Mouse (Mus musculus) urinary bladder, postnatal 25 days (tissue): ENCODE results near the gene Acp2.

ENCODE experiments used
- DNase-seq: peaks from one replicate; pipeline ENCODE4 v3.0.0; 2022; ENCODE audit warnings: low spot score

Acp2 gene

DNA sequence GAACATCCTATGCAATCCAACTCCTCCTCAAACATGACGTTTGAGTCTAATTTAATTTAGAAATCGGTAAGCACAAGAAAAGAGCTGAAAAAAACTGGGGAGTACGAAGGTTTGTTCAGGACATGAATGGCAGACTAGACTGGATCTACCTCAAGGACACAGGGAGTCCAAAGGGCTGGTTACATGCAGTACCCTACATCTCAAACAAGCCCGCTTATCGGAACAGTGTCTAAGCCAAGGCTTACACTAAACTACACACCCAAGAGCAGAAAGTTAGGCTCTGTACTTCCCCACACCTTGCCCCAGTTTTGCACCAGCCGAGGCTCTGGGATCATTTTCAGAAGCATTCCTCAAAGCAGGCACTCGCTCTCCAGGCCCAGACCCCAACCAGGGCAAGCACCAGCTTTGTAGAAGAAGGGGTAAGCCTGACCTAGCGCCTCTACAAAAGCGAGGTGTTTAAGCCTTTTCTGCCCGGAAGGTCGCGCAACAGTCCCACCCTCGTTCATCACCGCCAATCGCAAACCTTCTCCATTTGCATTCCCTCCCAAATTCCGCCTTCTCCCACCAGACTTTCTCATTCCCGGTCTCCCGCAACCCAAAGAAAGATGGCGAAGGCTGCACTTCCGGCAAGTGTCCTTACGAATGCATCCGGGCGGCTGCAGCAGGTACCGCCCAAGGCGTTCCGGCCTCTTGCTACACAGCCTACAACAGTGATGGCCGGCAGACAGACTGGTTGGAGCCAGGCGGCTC lies at the start of gene Acp2, which contains the start of gene Nr1h3:
TSS of gene Acp2 (plus strand) at position 664 of the 750 bp plus-strand sequence.
TSS of gene Nr1h3 (minus strand) at position 613 of the 750 bp plus-strand sequence.
- peak; percentile 92 for DNase-seq

DNA sequence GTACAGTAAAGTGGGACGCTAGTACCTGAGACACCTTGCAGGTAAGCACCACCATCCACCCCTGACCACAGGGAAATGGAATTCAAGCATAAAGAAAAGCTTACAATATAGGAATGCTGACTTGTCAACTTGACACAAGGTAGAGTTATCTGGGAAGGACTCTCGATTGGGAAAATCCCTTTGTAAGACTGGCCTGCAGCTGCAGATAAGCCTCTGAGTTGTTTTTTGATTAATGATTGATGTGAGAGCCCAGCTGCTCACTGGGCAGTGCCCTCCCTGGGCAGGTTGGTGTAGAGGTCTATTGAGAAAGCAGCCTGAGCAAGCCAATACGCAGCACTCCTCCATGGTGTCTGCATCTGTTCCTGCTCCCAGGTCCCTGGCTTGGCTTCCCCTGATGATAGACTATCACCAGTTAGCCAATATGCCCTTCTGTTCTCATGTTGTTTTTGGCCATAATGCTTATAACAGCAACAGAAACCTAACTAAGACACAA lies 49.8 kb upstream of the Acp2 start:
- DNase-seq, result no peak

DNA sequence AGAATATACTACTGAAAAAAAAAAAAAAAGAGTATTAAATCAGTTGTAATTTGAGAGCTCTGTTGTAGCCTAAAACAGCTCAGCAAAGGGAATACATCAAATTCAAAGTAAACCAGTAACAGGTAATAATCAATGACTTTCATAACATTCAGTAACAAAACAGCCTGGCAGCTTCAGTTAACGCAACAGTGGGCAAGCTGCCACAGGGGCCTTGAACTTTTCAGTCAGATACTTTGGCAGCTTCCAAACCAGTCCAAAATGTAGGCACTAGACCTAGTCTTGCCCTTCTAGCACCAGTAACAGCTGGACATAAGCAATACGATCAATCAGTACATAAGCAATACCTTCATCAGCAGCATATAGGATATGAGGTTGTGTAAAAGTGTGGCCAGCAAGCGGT lies 48.6 kb upstream of the Acp2 start:
- DNase-seq, result no peak

DNA sequence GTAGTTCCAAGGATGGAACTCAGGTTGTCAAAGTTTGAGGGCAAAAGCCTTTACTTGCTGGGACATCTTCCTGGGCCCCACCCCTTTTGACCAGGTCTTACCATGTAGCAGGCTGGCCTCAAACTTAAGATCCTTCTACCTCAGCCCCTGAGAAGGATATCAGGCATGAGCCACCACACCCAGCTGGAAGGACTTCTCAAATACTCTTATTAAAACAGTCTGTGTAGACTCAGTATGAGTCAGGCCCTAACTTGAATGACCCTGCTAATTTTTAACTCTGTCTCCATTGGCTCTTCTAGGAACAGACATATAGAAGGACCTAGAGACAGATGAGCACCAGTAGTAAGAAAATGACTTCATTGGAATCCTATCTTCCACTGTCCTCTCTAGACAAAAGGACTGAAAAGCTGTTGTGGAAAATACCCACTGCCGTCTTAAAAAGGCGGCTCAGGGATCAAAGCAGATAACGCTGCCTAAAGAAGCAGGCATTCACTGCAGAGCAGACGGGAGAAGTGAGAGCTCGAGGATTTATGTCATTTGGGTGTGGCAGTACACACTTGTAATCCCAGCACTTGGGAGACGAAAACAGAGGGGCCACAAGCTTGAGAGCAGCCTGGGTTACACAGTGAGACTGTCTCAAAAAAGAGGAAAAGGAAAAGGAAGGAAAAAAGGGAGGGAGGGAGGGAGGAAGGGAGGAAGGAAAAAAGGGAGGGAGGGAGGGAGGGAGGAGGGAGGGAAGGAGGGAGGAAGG lies 45.5 kb upstream of the Acp2 start:
- no peak for DNase-seq

DNA sequence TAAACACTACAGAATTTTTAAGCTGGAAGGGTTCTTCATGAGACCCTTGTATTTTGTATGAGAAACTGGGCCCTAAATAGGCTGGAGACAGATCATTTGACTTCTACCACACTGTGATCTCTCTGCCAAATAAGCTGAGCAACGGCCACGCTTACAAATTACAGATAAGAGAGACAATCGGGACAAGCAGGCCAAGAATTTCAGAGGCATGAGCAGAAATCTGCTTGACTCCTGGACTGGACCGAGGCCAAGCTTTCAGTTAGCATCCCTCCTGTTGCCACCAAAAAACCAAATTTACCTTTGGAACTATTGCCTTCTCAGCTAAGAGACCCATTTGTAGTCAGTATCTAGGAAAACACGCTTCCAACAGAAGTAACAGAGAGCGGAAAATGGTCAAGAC lies 42.1 kb upstream of the Acp2 start:
- DNase-seq, result no peak

DNA sequence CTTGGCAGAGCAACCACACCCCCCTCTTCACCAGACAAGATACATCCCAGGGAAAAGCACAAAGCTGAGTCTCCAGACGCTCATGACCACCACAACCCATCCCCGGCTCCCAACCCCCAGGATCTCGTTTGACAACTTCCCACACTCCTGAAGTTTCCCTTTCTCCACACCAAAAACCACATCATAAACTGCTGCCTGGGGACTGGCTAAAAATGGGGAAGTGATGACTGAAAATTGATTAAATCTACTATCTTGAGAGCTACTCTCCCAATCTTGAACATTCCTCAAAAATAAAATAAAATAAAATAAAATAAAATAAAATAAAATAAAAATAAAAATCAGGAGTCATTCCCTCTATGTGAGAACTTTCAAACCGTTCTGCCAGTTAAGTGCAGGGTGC lies 39.7 kb upstream of the Acp2 start:
- no peak for DNase-seq

DNA sequence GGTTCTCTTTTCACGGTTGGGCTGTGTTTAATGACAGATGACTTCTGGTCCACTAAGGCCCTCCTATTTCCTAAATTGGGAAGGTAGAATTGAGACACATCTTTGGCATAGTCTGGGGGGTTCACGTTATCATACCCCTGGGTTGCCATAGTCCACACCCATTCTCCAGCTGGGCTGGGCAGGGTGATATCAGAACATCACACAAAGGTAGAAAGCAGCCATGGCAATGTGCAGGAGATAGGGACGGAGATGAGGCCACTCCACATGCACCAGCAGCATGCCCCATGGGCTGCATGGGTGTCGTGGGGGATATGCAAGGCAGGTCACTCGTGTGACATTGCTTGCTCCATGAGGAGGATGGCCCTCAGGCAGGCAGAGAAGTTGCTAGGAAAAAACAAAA lies 39.2 kb upstream of the Acp2 start:
- DNase-seq, result no peak

DNA sequence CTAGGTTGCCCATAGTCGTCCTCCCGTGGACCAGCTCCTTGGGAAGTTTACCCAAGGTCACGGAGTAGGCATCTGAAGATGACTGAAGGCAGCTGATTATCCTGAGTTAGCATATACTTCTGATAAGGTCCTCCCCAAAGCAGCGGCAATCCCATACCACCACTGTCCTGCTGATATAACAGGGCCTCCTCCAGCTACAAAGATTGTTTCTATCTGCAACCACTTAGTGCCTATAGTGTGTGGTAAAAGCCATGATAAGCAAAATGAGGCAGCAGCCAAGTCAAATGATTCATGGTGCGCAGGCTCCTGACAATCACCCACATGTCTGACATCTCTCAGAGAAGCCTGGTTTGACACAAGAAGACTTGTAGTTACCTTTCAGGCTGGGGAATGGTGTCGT lies 37.7 kb upstream of the Acp2 start:
- DNase-seq, result no peak

DNA sequence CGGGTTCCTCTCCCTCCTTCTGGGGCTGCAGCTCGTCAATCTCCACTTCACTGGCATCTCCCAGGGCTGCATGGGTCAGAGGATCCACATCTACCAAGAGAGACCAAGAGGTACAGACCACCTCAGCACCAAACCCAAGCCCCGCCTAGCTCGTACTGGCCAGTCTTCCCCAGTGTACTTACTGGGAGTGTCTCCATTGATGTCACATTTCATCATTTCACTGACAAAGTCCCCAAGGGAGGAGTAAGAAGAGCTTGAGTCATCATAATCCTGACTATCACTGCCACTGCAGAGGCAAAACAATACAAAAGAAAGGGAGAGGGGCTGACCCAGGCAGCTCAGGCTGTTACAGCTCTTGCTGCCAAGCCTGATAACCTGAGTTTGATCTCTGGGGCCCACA lies 35.1 kb upstream of the Acp2 start:
- DNase-seq, result no peak

DNA sequence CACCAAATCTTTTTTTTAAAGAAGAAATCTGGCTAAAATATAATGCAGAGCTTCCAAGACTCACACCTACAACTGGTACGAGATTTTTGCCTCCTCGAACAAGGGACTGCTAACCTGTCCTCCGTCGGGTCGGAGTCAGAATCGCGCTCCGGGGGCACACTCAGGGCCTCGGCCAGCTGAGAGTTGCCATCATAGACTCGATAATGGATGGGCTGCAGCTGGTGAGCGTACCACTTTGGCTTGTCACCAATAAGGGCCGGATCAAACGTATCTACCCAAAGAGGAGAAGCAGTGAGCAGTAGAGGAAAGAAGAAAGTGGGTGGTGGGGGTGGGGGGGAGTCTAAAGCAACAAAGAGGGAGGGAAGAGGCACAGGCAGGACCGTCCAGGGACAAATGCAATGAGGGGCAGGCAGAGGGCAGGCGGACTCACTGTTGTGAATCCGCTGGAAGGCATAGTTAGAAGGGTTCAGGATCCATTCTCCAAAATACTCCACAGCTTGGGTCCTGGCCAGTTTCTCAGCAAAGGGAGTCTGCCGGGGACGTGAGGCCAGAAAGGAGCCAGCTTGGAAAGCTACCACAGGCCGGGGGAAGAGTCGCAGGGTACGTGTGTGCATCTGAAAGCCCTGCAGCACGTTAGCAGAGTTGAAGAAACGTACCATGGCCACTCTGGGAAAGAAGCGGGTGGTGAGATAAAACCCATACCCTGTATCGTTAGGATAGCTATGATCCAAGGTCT lies 32.9 kb upstream of the Acp2 start:
- no peak for DNase-seq

DNA sequence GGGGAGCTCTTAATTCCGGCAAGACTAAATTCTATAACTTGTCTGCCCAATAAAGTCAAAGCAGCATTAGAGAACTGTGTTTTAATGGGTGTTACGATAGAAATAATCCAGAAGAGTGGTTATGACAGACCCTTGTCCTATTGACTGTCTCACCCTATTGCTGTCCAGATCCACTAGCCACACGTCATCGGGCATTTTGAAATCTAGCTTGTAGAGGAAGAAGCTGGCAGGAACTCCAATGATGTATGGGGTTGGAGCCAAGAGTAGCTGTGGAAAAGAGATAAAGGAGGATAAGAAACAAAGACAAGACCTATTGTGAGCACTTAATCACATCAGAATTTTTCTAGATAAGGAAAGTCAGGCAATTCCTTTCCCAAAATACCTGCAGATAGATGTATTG lies 27.2 kb upstream of the Acp2 start:
- DNase-seq, result no peak

DNA sequence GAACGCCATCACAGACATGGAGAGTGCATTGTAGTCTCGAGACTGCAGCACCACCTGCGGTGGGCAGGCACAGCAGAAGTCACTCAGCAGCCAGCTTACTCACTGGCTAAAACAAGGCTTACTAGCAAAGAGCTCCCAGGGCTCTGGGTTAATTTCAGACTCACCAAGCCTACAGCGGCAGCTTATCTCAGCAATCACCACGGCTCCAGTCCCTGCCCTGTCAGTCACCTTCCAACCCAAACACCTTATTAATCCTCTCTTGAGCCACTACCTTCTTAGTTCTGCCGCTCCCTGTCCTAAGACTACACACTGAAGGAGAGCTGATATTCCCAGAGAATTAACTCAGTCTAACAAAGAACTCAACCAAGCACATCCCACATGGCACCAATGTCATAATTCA lies 26.5 kb upstream of the Acp2 start:
- no peak for DNase-seq

DNA sequence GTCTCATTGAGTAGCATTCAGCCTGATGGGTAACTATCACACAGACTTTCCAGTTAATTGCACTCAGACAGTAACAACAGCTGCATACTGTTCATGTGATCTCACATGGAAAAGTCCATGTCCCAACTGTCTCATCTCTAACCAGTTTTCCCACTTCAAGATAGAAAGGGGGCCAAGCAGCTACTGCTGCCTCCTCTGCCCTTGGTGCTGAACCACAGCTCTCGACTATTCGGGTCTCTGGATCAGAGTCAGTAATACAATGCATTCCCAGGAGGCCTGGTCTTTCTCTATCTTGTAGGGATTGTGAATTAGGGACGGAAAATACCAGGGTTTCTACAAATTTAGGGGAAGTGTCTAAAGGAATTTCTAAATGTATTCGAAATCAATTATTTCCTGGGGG lies 22.9 kb upstream of the Acp2 start:
- no peak for DNase-seq

DNA sequence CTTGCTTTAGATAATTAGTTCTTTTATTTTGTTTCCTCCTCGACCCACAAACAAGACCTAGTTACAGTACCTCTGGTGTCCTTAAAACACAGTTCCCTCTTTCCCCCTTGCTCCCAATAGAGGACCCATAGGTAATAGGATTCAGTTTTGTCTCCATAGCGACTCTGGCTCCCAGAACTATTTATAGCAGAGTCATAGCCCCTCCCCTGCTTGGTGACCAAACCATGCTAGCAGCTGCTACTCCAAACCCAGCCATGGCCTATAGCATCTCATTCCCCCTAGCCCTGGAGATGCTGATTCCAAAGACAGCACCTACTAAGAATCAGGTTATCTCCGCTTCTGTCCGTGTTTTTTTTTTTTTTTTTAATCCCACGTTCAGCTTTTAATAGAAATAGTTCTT lies 22.0 kb upstream of the Acp2 start:
- no peak for DNase-seq

DNA sequence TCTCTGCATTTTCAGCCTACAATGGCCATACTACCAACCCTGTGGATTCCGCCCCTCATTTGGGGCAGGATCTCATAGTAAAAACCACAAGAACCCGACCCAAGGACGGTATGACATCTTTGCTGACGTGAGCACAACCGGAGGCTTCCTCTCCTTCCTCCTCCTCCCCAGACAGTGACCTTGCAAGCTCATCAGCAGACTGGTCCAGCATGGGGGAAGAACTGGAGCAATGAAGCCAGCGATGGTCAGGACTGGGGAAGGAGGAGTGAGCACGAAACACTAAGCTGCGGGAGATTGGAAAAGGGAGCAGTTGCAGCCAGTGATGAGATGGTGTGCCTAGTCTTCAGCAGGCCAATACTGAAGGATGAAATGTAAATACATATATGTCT lies 20.7 kb upstream of the Acp2 start:
- DNase-seq, result no peak

DNA sequence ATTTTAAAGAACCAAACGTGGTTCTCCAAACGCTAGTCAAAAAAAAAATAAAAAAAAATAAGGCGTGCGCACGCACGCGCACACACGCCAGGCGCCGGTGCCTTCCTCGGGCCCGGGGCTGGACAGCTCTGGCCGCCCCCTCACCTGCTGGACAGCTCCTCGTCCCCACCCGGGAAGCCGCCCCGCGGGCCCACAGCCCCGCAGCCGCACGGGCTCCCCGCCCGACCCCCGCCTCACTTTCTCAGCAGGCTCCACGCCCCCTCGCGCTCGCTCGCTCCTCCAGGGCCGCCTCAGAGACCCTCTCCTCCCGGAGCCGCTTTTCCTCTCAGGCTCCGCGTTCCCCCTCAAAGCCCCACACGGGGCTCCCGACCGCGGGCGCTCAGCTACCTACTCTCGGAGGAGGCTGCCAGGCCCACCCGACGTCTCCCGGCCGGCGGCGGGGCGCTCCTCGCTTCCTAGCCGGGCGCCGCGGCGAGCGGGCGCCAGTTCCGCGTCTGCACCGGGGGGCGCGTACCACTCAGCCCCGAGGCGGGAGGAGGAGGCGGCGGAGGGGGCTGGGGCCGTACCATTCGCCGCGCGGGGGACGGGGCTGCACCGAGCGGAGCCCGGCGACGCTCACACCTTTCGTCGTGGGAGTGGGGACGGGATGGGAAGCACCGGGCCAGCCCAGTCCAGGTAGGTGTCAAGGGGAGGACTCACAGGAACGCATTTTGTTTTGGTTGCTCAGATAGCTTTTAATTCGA lies 20.1 kb upstream of the Acp2 start:
- peak; percentile 63 for DNase-seq

DNA sequence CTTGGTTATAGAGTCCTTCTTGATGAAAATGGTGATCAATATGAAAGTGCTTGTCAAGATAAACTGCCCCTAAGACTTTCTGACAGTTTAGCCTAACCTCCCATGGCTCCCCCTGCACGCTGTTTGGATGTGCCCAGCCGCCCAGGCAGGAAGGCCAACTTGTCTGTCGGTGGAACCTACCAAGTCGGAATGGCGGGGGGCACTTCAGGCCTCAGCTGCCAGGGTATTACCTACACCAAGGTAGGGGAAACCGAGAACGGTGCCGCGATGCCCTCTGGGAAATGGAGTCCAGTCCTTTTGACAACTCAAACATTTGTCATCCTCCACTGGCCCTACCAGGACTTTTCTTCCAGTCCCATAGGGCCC lies 19.6 kb upstream of the Acp2 start:
- DNase-seq, result peak; percentile 85

DNA sequence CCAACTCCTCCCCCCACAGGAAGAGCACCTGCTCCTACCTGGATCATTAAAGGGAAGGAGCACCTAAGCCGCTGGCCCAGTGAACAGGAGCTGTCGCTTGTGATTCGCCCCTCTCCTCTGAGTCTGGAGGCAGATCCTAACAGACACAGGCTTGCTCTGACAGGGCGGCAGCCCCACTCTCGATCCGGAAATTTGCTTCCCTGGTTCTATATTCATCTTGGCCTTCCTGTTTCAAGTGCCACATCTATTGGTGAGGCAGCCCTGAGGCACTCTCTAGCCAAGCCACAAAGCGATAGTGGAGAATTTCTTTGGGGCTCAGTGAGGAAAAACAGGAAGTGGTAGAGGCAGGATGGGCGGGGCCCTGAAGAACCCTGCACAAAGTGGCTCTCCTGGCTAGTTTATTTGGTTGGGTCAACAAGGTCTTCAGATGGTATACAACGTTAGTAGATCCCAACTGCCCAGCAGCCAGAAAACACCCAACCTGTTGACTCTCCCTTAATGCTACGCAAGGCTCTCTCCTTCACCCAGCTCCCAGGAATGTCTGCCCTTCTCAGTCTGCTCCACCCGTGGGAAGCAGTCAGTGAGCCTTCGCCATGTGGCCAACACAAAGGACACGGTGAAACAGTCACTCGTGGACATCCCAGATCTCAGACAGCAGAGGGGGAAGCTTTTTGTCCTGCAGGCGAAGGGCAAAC lies 18.8 kb upstream of the Acp2 start, which contains the start of gene Madd:
TSS of gene Madd (minus strand) at position 127 of the 695 bp plus-strand sequence.
- DNase-seq, result no peak

DNA sequence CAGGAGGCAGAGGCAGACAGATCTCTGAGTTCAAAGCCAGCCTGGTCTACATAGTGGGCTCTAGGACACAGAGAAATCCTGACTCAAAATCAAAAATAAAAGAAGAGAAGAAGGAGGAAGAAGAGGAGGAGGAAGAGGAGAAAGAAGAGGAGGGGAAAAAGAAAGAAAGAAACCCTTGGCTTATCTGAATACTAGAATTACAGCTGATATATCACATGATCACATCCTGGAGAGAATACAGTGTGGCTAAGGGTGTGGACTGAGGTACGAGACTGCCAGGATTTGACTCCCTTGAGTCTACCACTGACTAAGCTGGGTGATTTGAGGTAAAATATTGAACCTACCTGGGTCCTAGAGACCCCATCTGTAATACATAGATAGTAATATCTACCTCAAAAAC lies 16.5 kb upstream of the Acp2 start:
- no peak for DNase-seq

DNA sequence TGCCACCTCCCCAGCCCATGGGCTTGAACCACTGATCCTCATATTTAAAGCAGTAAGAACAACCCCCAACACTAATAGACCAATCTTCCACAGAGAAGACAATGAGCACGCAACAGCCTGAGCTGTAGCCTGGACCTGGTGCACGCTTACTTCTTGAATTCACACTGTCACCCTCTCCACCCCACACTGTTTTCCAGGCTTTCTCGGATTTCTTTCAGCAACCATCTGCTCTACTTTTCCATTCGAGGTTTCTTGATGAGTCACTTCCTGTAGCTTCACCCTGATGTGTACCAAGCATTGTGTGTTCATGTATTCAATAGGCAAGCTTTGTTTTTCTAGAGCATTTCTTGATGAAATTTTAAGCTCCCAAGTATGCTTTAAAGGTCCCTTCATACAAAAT lies 15.3 kb upstream of the Acp2 start:
- no peak for DNase-seq

DNA sequence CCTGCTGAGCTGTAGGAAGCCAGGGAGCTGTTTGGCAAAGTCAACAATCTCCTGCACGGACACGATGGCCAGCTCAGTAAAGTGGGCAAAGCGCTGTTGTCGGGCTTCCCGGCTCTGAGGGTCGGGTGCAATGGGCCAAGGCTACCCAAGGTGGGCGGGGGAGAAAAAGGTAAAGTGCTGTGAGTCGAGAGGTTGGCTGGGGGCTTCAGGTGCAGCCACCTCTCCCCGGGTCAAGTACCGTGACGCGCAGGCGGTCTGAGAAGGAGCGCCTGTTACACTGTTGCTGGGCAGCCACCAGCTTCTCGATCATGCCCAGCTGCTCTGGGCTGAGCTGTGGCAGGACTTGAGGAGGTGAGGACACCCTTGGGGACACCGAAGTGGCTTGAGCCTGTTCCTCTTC lies 12.2 kb upstream of the Acp2 start:
- no peak for DNase-seq
